ENCODE assay signal across 21 mouse cellular contexts in the genomic region with DNA sequence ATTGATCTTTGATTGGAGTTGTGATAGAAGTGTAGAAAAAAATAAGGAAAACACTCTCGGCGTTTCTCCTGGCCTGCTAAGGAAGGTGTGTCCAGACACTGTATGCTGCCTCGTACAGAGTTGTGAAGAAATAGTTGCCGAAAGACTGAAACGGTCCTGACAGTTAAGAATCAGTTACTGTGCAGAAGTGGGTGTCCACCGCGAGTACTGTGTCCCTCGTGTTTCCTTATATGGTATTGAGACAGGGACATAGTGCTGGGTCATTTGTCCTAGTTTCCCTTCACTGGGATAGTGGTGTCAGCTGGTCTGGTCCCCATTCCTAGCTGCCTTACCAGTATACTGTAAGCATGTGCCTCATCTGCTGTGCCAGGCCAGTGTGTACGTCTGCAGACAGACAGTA.
"Had no signal": no experiment of that assay in that cellular context is flagged by ENCODE, and none has a peak within 500 bp of the region (broad histone marks: within the 10 kb centered on the region; RNA-seq: fewer than 3 reads in every experiment).

No protein-coding gene starts in this region.

- H3K4me2 ChIP-seq: intestine, embryonic 15.5 days; limb, embryonic 13.5 days; liver, embryonic 12.5 days; liver, embryonic 15.5 days; lung, embryonic 15.5 days; neural tube, embryonic 13.5 days had no signal

- H3K4me1 ChIP-seq: limb, embryonic 13.5 days; liver, embryonic 12.5 days; liver, embryonic 15.5 days; midbrain, embryonic 10.5 days had no signal

- H3K27me3 ChIP-seq: intestine, embryonic 15.5 days; limb, embryonic 13.5 days; liver, embryonic 12.5 days; liver, embryonic 15.5 days; lung, embryonic 15.5 days; neural tube, embryonic 13.5 days had no signal

- H3K9ac ChIP-seq: intestine, embryonic 15.5 days; limb, embryonic 13.5 days; liver, embryonic 12.5 days; liver, embryonic 15.5 days; lung, embryonic 15.5 days; neural tube, embryonic 13.5 days had no signal

- DNase-seq: kidney, adult 11 months; kidney, adult 9 months; kidney, postnatal 25 days; layer of hippocampus, adult 9-11 months; liver; lung, adult 18-20 months; lung, postnatal 10 days; lung, postnatal 36 days; midbrain, embryonic 14.5 days; retina, postnatal 1 day; right cerebral cortex, postnatal 25 days; thymus, postnatal 36 days had no signal

- H3K4me3 ChIP-seq: intestine, embryonic 15.5 days; layer of hippocampus, adult 2 months; limb, embryonic 13.5 days; liver, embryonic 12.5 days; liver, embryonic 15.5 days; lung, embryonic 15.5 days; midbrain, embryonic 10.5 days; neural tube, embryonic 13.5 days had no signal

- ATAC-seq: intestine, embryonic 15.5 days; liver, embryonic 12.5 days had no signal

- H3K9me3 ChIP-seq: intestine, embryonic 15.5 days; limb, embryonic 13.5 days; liver, embryonic 12.5 days; liver, embryonic 15.5 days; lung, embryonic 15.5 days; midbrain, embryonic 10.5 days; neural tube, embryonic 13.5 days had no signal

- H3K27ac ChIP-seq: intestine, embryonic 15.5 days; kidney, postnatal 0 days; layer of hippocampus, adult 2 months; limb, embryonic 13.5 days; liver, embryonic 12.5 days; liver, embryonic 15.5 days; lung, embryonic 15.5 days; midbrain, embryonic 10.5 days; neural tube, embryonic 13.5 days had no signal
